ENCODE assay signal across 9 mouse cellular contexts in genomic region chr9:31278651-31279050, GRCm38 (mm10). TPM values are rescaled to one million over a fixed set of nuclear protein-coding genes. Genes with fewer than 3 reads are reported as not detected.
A peak's percentile ranks its signal among the peaks of the same experiment; 100 is the strongest.
DNase-seq lines count a peak whose midpoint lies in the region; ATAC-seq and TF ChIP-seq lines count a peak whose summit lies in the region.
"Had no signal": no experiment of that assay in that cellular context is flagged by ENCODE, and none has a peak within 500 bp of the region (broad histone marks: within the 10 kb centered on the region; RNA-seq: fewer than 3 reads in every experiment).

No protein-coding gene starts in this region.

- no peaks in the 10 kb centered on the region for H3K9me3 ChIP-seq in heart, embryonic 15.5 days (replicated peaks)
- no peaks in the 10 kb centered on the region for H3K9me3 ChIP-seq in liver, embryonic 11.5 days (ENCODE audit: control insufficient read depth, low read length)
- H3K9me3 ChIP-seq: G1E had no signal

- no peaks in the 10 kb centered on the region for H3K27me3 ChIP-seq in heart, embryonic 15.5 days
- no peaks in the 10 kb centered on the region for H3K27me3 ChIP-seq in testis, adult 2 months (ENCODE audit: control insufficient read depth, insufficient read depth, low read length)
- H3K27me3 ChIP-seq in liver, embryonic 11.5 days (replicated peaks; ENCODE audit: control insufficient read depth, insufficient read depth, low read length), result no peaks in the 10 kb centered on the region

- no peaks in the 10 kb centered on the region for H3K36me3 ChIP-seq in heart, embryonic 15.5 days
- H3K36me3 ChIP-seq in testis, adult 2 months (ENCODE audit: control insufficient read depth, insufficient read depth, low read length), result no peaks in the 10 kb centered on the region
- H3K36me3 ChIP-seq in liver, embryonic 11.5 days (ENCODE audit: control insufficient read depth, insufficient read depth, low read length), result no peaks in the 10 kb centered on the region

- H3K27ac ChIP-seq in heart, embryonic 15.5 days, result peak overlapping the region; percentile 99
- peak overlapping the region; percentile 100 for H3K27ac ChIP-seq in testis, adult 2 months (ENCODE audit: control insufficient read depth, insufficient read depth, low read depth, low read length)
- H3K27ac ChIP-seq in liver, embryonic 11.5 days (ENCODE audit: low read depth, low read length), result peak overlapping the region; percentile 97; the same call in 1 of the 2 replicates

- TF ChIP-seq POLR2A in testis, adult 2 months (IDR thresholded peaks at IDR 0.05; ENCODE audit: control insufficient read depth, low read depth, low read length), result no peak

- TF ChIP-seq CTCF in testis, adult 2 months (IDR thresholded peaks at IDR 0.05; ENCODE audit: control insufficient read depth, insufficient read depth, insufficient replicate concordance, low read depth, low read length), result no peak

- intact Hi-C loops in gastrocnemius, postnatal 36 days (cut with DNase I), result no loop called here

- DNase-seq in heart, adult 8-10 months (ENCODE audit: low spot score), result no peak
- no peak for DNase-seq in testis, postnatal 10 days (ENCODE audit: low spot score)
- no peak for DNase-seq in liver, embryonic 11.5 days (ENCODE audit: low spot score)
- no peak for DNase-seq in spleen, adult 18-20 months
- DNase-seq in gastrocnemius, postnatal 36 days, result no peak

- H3K4me3 ChIP-seq in heart, embryonic 15.5 days, result no peak overlapping the region
- H3K4me3 ChIP-seq in testis, adult 2 months (ENCODE audit: control insufficient read depth, low read depth, low read length), result peak overlapping the region; percentile 42
- no peak overlapping the region for H3K4me3 ChIP-seq in liver, embryonic 11.5 days (ENCODE audit: low read depth, low read length)

- 76% methylated on average over 7 of the region's 7 CpGs for WGBS in heart, embryonic 15.5 days
- WGBS in liver, embryonic 11.5 days, result 83% methylated on average over 7 of the region's 7 CpGs

- ATAC-seq in heart, embryonic 15.5 days (replicated peaks; ENCODE audit: insufficient number of reproducible peaks, insufficient read depth, low FRiP score, low read depth), result no peak
- ATAC-seq in liver, embryonic 11.5 days (replicated peaks; ENCODE audit: low FRiP score), result no peak
- no peak for ATAC-seq in megakaryocyte-erythroid progenitor cell, adult 5-6 weeks (replicated peaks; ENCODE audit: low FRiP score, low TSS enrichment, poor library complexity, severe bottlenecking)

- H3K4me2 ChIP-seq in heart, embryonic 15.5 days, result no peak overlapping the region
- H3K4me2 ChIP-seq in liver, embryonic 11.5 days, result no peak overlapping the region

- H3K9ac ChIP-seq in heart, embryonic 15.5 days, result no peak overlapping the region
- peak overlapping the region; percentile 7 for H3K9ac ChIP-seq in liver, embryonic 11.5 days (ENCODE audit: low read depth, low read length)

- H3K4me1 ChIP-seq in heart, embryonic 15.5 days (replicated peaks), result peaks cover 16% of the 10 kb centered on the region
- peaks cover 19% of the 10 kb centered on the region for H3K4me1 ChIP-seq in testis, adult 2 months (ENCODE audit: control insufficient read depth, insufficient read depth, low read length)
- H3K4me1 ChIP-seq in liver, embryonic 11.5 days (replicated peaks; ENCODE audit: control insufficient read depth, insufficient read depth, low read length), result peaks cover 33% of the 10 kb centered on the region

RNA-seq across cellular contexts. Expression of gene Prdm10, which starts 1.7 kb away (rescaled TPM):
- 3.2 and 4.2 TPM in 2 replicates for polyA plus RNA-seq in heart, embryonic 15.5 days (2015; fragmentation: Nextera tagmentation; extraction: Ambion mirVana)
- total RNA-seq in heart, adult 8-10 months (2022), result 1 to 10 TPM; 4.4 to 6.2 (median 5.2) TPM
- 4.7 and 5.1 TPM in 2 replicates for polyA plus RNA-seq in testis, adult 2 months (2012; rRNA removed)
- polyA plus RNA-seq in liver, embryonic 11.5 days (2014; fragmentation: Nextera tagmentation; extraction: Ambion mirVana), result 5.7 and 6.5 TPM in 2 replicates
- total RNA-seq in megakaryocyte-erythroid progenitor cell, adult 5-6 weeks (2014; fragmentation: Nextera tagmentation), result 14.0 and 20.2 TPM in 2 replicates
- total RNA-seq in megakaryocyte-erythroid progenitor cell, adult 5-6 weeks (2017), result 8.8 and 10.1 TPM in 2 replicates
- total RNA-seq in gastrocnemius, postnatal 36 days (2021), result 1 to 10 TPM; 3.8 TPM
